Mouse (Mus musculus) embryonic facial prominence, embryonic 15.5 days (tissue): Measurements from ENCODE around the gene Slc45a3. TPM values are rescaled to one million over a fixed set of nuclear protein-coding genes. Genes with fewer than 3 reads are reported as not detected.

Source experiments
- ATAC-seq: fragments of 200-750 bp; cut with Nextera tagmentation; 2 replicates; pipeline ENCODE4 v1.8.0; 2017; ENCODE audit warnings: low read depth, moderate TSS enrichment; ENCODE audit not compliant: insufficient number of reproducible peaks, low FRiP score, low TSS enrichment
- H3K27ac ChIP-seq: fragments of 300-500 bp; sonication (generic); replicated peaks from 2 replicates; pipeline ENCODE4 v1.5.1; 2015; ENCODE audit warnings: mild to moderate bottlenecking, inconsistent platforms
- H3K27me3 ChIP-seq: fragments of 300-500 bp; sonication (generic); 2 replicates; pipeline ENCODE4 v1.6.1; 2015; ENCODE audit warnings: inconsistent platforms
- H3K36me3 ChIP-seq: fragments of 300-500 bp; sonication (generic); 2 replicates; pipeline ENCODE4 v1.6.1; 2015; ENCODE audit warnings: mild to moderate bottlenecking, inconsistent platforms
- H3K4me1 ChIP-seq: fragments of 300-500 bp; sonication (generic); 2 replicates; pipeline ENCODE4 v1.6.1; 2015; ENCODE audit warnings: inconsistent platforms
- H3K4me2 ChIP-seq: fragments of 300-500 bp; sonication (generic); replicated peaks from 2 replicates; pipeline ENCODE4 v1.6.1; 2015; ENCODE audit warnings: mild to moderate bottlenecking, inconsistent platforms
- H3K4me3 ChIP-seq: fragments of 300-500 bp; sonication (generic); replicated peaks from 2 replicates; pipeline ENCODE4 v1.5.1; 2015; ENCODE audit warnings: mild to moderate bottlenecking, inconsistent platforms
- H3K9ac ChIP-seq: fragments of 300-500 bp; sonication (generic); 2 replicates; pipeline ENCODE4 v1.6.1; 2015; ENCODE audit warnings: inconsistent platforms
- H3K9me3 ChIP-seq: fragments of 300-500 bp; sonication (generic); replicated peaks from 2 replicates; pipeline ENCODE4 v1.6.1; 2016; ENCODE audit warnings: inconsistent platforms
- WGBS: fragments of 180-500 bp; shearing (Covaris S2); methylation state at CpG from one replicate; pipeline ENCODE4 v1.1.7; 2015; 5-methylcytosine and 5-hydroxymethylcytosine counted together
- polyA plus RNA-seq: library from polyadenylated mRNA; unstranded; fragments of >200 nt; fragmentation: Nextera tagmentation; extraction: Ambion mirVana; gene quantifications from 2 replicates; pipeline ENCODE4 v1.2.1, GENCODE M21; 2015

Gene Slc45a3
- polyA plus RNA-seq, result 12.6 and 13.3 TPM in 2 replicates

- WGBS, result under 1% methylated on average over 29 of the region's 35 CpGs
- peaks cover 26% of the 10 kb centered on the region for H3K27me3 ChIP-seq
Measured at GRCm38 (mm10) chr1:131962606-131963084, at the start of gene Slc45a3. Gene Slc45a3, plus strand, starts transcription at chr1:131962967.

DNA sequence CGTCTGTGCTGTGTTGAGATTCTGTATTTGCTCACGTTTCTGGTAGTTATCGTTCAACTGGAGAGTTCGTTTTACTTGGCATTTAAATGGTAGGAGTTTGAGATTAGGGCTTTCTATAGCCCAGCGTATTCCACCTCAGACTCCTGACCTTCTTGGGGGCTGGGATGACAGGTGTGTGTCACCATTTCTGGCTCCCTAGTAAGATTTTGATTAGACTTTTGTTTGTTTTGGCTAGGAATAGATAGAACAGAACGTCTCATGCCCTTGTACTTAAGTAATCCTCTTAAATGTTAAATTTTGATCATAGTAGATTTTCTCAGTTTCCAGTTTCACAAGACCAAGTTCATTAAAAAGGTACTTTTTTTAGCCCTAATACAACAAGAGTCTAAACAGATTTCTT, 45.1 kb upstream of the Slc45a3 start:
- no peak overlapping the region for H3K9ac ChIP-seq
- 0 out of 2 replicates have a peak overlapping the region, but pooled peaks have one; percentile 1 for H3K27ac ChIP-seq
- WGBS, result 64% methylated on average over 6 of the region's 6 CpGs
- no peak overlapping the region for H3K4me3 ChIP-seq
- no peak for ATAC-seq
- no peaks in the 10 kb centered on the region for H3K27me3 ChIP-seq
- H3K4me1 ChIP-seq, result peaks cover 10% of the 10 kb centered on the region; the same call in 1 of the 2 replicates
- peaks cover 35% of the 10 kb centered on the region for H3K36me3 ChIP-seq
- H3K4me2 ChIP-seq, result no peak overlapping the region
- H3K9me3 ChIP-seq, result no peaks in the 10 kb centered on the region

More at GRCm38 (mm10) chr1:131962606-131963084, at the start of gene Slc45a3:
- no peak within 1 kb of the TSS for H3K27ac ChIP-seq
- peaks cover 17% of the 10 kb centered on the region for H3K4me1 ChIP-seq
- H3K9me3 ChIP-seq, result no peaks in the 10 kb centered on the region
- H3K36me3 ChIP-seq, result no peaks in the 10 kb centered on the region
- H3K4me2 ChIP-seq, result peak within 1 kb of the TSS; percentile 99
- peak within 1 kb of the TSS; percentile 74 for H3K4me3 ChIP-seq
- peak within 1 kb of the TSS; percentile 40 for H3K9ac ChIP-seq
- peak; percentile 16 for ATAC-seq

DNA sequence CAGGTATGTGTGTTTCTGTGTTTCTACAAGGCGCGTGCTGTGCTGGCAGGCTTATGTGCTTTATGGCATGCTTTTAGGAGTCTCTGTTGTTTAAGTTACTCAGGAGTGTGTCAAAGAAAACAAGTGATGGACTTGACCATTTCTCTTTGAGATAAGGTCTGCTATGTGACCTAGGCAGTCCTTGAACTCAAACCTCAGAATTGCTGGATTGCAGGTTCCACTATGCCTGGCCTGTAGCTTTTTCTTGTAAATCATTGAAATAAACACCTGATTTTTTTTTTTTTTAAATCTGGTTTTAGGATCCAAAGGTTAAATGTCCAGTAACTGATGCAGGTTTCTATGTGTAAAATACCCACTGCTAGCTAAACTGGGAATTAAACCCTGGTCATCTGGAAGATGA, 43.7 kb upstream of the Slc45a3 start:
- H3K36me3 ChIP-seq, result peaks cover 43% of the 10 kb centered on the region
- H3K4me3 ChIP-seq, result no peak overlapping the region
- H3K4me1 ChIP-seq, result peaks cover 7% of the 10 kb centered on the region; the same call in 1 of the 2 replicates
- H3K9ac ChIP-seq, result no peak overlapping the region
- no peak overlapping the region for H3K27ac ChIP-seq
- WGBS, result 97% methylated on average over 2 of the region's 2 CpGs
- no peak for ATAC-seq
- H3K9me3 ChIP-seq, result no peaks in the 10 kb centered on the region
- no peak overlapping the region for H3K4me2 ChIP-seq
- no peaks in the 10 kb centered on the region for H3K27me3 ChIP-seq

DNA sequence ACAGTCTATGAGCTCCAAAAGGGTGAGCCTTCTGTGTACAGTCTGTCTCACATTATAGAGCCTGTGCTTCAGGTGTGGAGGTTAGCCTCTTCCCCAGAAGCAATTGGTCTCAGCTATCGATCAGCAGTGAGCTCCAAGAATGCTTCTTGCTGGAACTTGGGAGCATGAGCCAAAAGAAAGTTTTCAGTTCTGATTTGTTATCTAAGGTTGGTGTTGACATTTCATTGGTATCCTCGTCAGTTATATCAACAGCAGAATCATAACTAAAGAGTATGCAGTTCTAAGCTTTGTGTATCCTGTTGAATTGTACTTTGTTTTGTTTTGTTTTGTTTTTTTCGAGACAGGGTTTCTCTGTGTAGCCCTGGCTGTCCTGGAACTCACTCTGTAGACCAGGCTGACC, 40.7 kb upstream of the Slc45a3 start:
- H3K4me1 ChIP-seq, result peaks cover 6% of the 10 kb centered on the region; the same call in 1 of the 2 replicates
- no peaks in the 10 kb centered on the region for H3K9me3 ChIP-seq
- WGBS, result 96% methylated on average over 3 of the region's 3 CpGs
- no peak overlapping the region for H3K4me2 ChIP-seq
- H3K4me3 ChIP-seq, result no peak overlapping the region
- H3K9ac ChIP-seq, result no peak overlapping the region
- no peak overlapping the region for H3K27ac ChIP-seq
- ATAC-seq, result no peak
- no peaks in the 10 kb centered on the region for H3K27me3 ChIP-seq
- peaks cover 70% of the 10 kb centered on the region for H3K36me3 ChIP-seq

DNA sequence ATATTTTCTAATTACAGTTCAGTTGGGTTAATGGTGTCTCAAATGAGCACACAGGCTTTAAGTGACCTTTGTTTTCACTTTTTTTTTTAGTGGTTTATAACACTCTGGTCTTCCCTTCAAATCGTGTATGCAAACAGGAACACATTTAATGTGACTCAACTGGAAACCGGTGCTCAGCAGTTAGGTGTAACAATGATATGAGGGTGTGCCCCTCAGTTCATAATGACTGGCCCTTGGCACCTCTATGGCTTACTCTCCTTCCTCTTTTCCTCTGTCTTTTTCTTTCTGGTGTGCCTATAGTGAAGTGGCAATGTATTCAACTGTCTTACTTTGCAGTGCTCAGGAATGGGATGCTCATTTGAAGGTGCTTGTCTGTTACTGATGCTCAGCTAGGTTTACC, 29.3 kb upstream of the Slc45a3 start:
- Histone ChIP-seq H3K4me2 (no peak overlapping the region), H3K4me1 (no peaks in the 10 kb centered on the region), H3K27me3 (no peaks in the 10 kb centered on the region), H3K27ac (no peak overlapping the region), H3K36me3 (peaks cover 49% of the 10 kb centered on the region), H3K9me3 (no peaks in the 10 kb centered on the region), H3K9ac (no peak overlapping the region), H3K4me3 (no peak overlapping the region)
- ATAC-seq, result no peak
- 83% methylated on average over 2 of the region's 2 CpGs for WGBS

DNA sequence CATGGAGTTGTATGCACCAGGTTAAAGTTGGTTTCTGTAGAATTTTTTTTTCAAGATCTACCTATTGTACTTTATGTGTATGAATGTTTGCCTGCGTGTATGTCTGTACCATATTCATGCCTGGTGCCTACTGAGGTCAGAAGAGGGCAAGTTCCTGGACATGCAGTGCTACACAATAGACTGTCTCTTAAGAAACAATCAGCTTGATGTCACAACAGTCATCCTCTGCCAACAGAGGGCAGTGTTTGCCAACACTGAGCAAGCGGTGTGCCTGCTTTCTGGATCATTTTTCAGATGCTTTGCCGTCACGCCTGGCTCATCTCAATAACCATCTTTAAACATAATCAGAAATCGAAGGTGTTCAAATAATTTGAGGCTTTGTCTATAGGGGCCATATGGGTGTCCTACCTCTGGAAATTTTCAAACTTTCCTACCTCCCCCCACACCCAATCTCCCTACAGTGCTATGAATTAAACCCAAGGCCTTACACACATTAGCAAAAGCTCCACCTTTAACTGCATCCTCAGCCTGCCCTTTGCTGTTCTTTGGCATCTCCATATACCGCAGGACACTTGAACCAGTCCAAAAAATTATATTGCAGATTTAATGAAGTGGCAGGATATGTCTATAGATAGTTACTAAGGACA, 25.0 kb upstream of the Slc45a3 start:
- H3K4me1 ChIP-seq, result no peaks in the 10 kb centered on the region
- no peak overlapping the region for H3K4me3 ChIP-seq
- no peak overlapping the region for H3K4me2 ChIP-seq
- H3K9ac ChIP-seq, result no peak overlapping the region
- ATAC-seq, result no peak
- H3K36me3 ChIP-seq, result peaks cover 25% of the 10 kb centered on the region
- H3K9me3 ChIP-seq, result no peaks in the 10 kb centered on the region
- H3K27ac ChIP-seq, result no peak overlapping the region
- H3K27me3 ChIP-seq, result no peaks in the 10 kb centered on the region
- 47% methylated on average over 6 of the region's 6 CpGs for WGBS

GRCm38 (mm10) chr1:131938811-131939210, 24.0 kb upstream of the Slc45a3 start:
- no peaks in the 10 kb centered on the region for H3K27me3 ChIP-seq
- no peak overlapping the region for H3K9ac ChIP-seq
- 0 out of 2 replicates have a peak, but pooled peaks cover 3% of the 10 kb centered on the region for H3K4me1 ChIP-seq
- ATAC-seq, result no peak; the same call in 1 of the 2 replicates
- whole genome bisulfite sequencing, result 47% methylated on average over 1 of the region's 1 CpGs
- no peak overlapping the region for H3K27ac ChIP-seq
- no peaks in the 10 kb centered on the region for H3K9me3 ChIP-seq
- peaks cover 21% of the 10 kb centered on the region for H3K36me3 ChIP-seq
- no peak overlapping the region for H3K4me3 ChIP-seq
- no peak overlapping the region for H3K4me2 ChIP-seq

DNA sequence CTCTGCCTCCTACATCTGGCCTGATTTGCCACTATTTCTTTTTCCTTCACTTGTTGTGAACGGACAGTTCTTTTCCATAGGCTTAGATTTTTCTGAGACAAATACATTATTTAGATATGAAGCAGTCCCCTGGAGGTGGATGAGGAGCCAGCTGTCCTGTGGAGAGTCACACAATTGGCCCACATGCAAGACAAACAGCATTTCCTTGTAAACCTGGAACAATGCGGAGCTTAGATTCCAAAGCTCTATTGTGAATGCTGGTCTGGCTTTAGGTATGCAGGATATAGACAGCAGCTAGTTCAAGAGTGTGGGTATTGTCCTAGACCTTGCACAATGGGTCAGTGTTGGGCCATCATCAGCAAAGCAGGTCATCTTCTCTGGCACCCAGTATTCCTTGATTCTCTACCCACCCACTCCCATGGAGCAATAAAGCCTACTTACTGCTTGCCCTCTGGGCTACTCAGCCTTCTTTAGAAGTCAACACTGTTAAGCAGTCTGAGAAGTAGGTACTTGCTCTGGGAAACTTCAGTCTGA, 22.0 kb upstream of the Slc45a3 start:
- no peak for ATAC-seq
- Histone ChIP-seq H3K36me3 (peaks cover 10% of the 10 kb centered on the region), H3K4me1 (0 out of 2 replicates have a peak, but pooled peaks cover 3% of the 10 kb centered on the region), H3K27ac (no peak overlapping the region), H3K27me3 (no peaks in the 10 kb centered on the region), H3K9ac (no peak overlapping the region), H3K4me2 (no peak overlapping the region), H3K9me3 (no peaks in the 10 kb centered on the region), H3K4me3 (no peak overlapping the region)
- 65% methylated on average over 2 of the region's 2 CpGs for WGBS

DNA sequence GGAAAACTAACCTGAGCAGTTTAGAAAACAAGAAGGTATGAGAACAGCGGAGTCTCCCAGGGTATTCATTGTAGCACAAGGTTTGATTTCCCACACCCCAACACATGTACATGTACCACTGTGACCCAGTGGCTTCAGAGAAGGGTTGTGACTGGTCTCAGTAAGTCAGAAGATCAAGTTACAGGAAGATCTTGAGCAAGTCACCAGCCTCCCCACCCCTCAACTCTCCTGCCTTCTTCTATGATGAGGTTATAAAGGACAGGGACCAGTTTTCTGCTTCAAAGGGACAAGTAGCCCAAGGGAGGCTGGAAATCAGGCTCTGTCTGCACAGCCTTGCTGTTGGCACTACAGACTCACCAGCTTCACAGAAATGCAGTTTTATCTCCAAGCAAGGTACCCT, 21.3 kb upstream of the Slc45a3 start:
- no peak for ATAC-seq
- no peak overlapping the region for H3K4me2 ChIP-seq
- no peaks in the 10 kb centered on the region for H3K9me3 ChIP-seq
- peaks cover 10% of the 10 kb centered on the region for H3K36me3 ChIP-seq
- 0 out of 2 replicates have a peak, but pooled peaks cover 3% of the 10 kb centered on the region for H3K4me1 ChIP-seq
- no peak overlapping the region for H3K27ac ChIP-seq
- no peak overlapping the region for H3K4me3 ChIP-seq
- no peaks in the 10 kb centered on the region for H3K27me3 ChIP-seq
- WGBS, result 77% methylated on average over 1 of the region's 1 CpGs
- no peak overlapping the region for H3K9ac ChIP-seq

GRCm38 (mm10) chr1:131942621-131943590, 19.9 kb upstream of the Slc45a3 start:
- Histone ChIP-seq H3K9ac (no peak overlapping the region), H3K4me1 (peaks cover 8% of the 10 kb centered on the region), H3K36me3 (no peaks in the 10 kb centered on the region), H3K9me3 (no peaks in the 10 kb centered on the region), H3K4me3 (no peak overlapping the region), H3K27ac (no peak overlapping the region), H3K27me3 (no peaks in the 10 kb centered on the region), H3K4me2 (no peak overlapping the region)
- WGBS, result 61% methylated on average over 16 of the region's 16 CpGs
- no peak for ATAC-seq
